Mouse (Mus musculus) cerebellum, adult 2 months (tissue): ENCODE data around the gene Plcb1. TPM values are rescaled to one million over a fixed set of nuclear protein-coding genes. Genes with fewer than 3 reads are reported as not detected.

Experiments used
- DNase-seq, 2 experiments: peaks; one replicate each; pipeline ENCODE4 v3.0.0; 2021
- H3K27ac ChIP-seq: fragments of 200-500 bp; 2 replicates; pipeline ENCODE4 v1.5.1; 2012; ENCODE audit warnings: low read length, control low read depth, inconsistent platforms; ENCODE audit not compliant: insufficient read depth
- H3K27me3 ChIP-seq: fragments of 200-500 bp; 2 replicates; pipeline ENCODE4 v1.6.1; 2012; ENCODE audit warnings: inconsistent platforms, mild to moderate bottlenecking, low read length, moderate library complexity; ENCODE audit not compliant: control insufficient read depth, insufficient read depth
- H3K4me1 ChIP-seq: fragments of 200-500 bp; 2 replicates; pipeline ENCODE4 v1.6.1; 2011; ENCODE audit warnings: low read length; ENCODE audit not compliant: control insufficient read depth, insufficient read depth
- H3K4me3 ChIP-seq: fragments of 200-500 bp; replicated peaks from 2 replicates; pipeline ENCODE3; 2011; ENCODE audit warnings: mild to moderate bottlenecking, low read depth, low read length, control low read depth; ENCODE audit not compliant: insufficient read depth
- CTCF ChIP-seq: fragments of 200-500 bp; IDR thresholded peaks from 2 replicates; pipeline ENCODE4 v1.5.1; 2011; ENCODE audit warnings: low read depth, mild to moderate bottlenecking, control low read depth, low read length, moderate library complexity, borderline replicate concordance; ENCODE audit not compliant: insufficient read depth
- POLR2A ChIP-seq: fragments of 200-500 bp; IDR thresholded peaks from 2 replicates; pipeline ENCODE4 v1.6.1; 2011; ENCODE audit warnings: low read length, control low read depth, borderline replicate concordance; ENCODE audit not compliant: insufficient read depth
- WGBS: fragments of 180-500 bp; shearing (Covaris S2); methylation state at CpG from one replicate; pipeline ENCODE4 v1.1.7; 2018; 5-methylcytosine and 5-hydroxymethylcytosine counted together
- polyA plus RNA-seq: library from polyadenylated mRNA; depleted of rRNA; stranded (reverse); fragments of >200 nt; gene quantifications from 2 replicates; pipeline ENCODE4 v1.2.3, GENCODE M21; 2012

Plcb1 gene
- polyA plus RNA-seq, 1 experiment = 18.5 TPM

- no peak overlapping the region for H3K27ac ChIP-seq
- H3K27me3 ChIP-seq = no peaks in the 10 kb centered on the region
- 82% methylated on average over 9 of the region's 9 CpGs for WGBS
- DNase-seq = no peak
- H3K4me3 ChIP-seq = no peak overlapping the region
- TF ChIP-seq POLR2A (no peak), CTCF (no peak)
- no peaks in the 10 kb centered on the region for H3K4me1 ChIP-seq
Observed at GRCm38 (mm10) chr2:134871692-134872489, 86.0 kb downstream of the Plcb1 start.

GRCm38 (mm10) chr2:134872490-134872781 lies 86.6 kb downstream of the Plcb1 start:
- Histone ChIP-seq H3K27ac (no peak overlapping the region), H3K4me1 (no peaks in the 10 kb centered on the region), H3K27me3 (no peaks in the 10 kb centered on the region), H3K4me3 (no peak overlapping the region)
- TF ChIP-seq CTCF (no peak), POLR2A (no peak)
- DNase-seq = no peak

GRCm38 (mm10) chr2:134877148-134877547 lies 91.3 kb downstream of the Plcb1 start:
- Histone ChIP-seq H3K4me3 (no peak overlapping the region), H3K4me1 (peaks cover 3% of the 10 kb centered on the region; the same call in 1 of the 2 replicates), H3K27me3 (no peaks in the 10 kb centered on the region), H3K27ac (no peak overlapping the region)
- no peak for DNase-seq
- no peak for TF ChIP-seq POLR2A
- no peak for TF ChIP-seq CTCF
- 93% methylated on average over 4 of the region's 4 CpGs for WGBS

GRCm38 (mm10) chr2:134891207-134891606 lies 105.3 kb downstream of the Plcb1 start:
- DNase-seq = no peak
- Histone ChIP-seq H3K27me3 (no peaks in the 10 kb centered on the region), H3K27ac (no peak overlapping the region), H3K4me3 (no peak overlapping the region), H3K4me1 (no peaks in the 10 kb centered on the region)
- 95% methylated on average over 2 of the region's 2 CpGs for WGBS
- TF ChIP-seq CTCF (no peak), POLR2A (no peak)

GRCm38 (mm10) chr2:134894776-134895175 lies 108.9 kb downstream of the Plcb1 start:
- Histone ChIP-seq H3K4me3 (no peak overlapping the region), H3K27ac (no peak overlapping the region), H3K4me1 (no peaks in the 10 kb centered on the region), H3K27me3 (no peaks in the 10 kb centered on the region)
- 93% methylated on average over 4 of the region's 4 CpGs for WGBS
- no peak for DNase-seq
- no peak for TF ChIP-seq POLR2A

GRCm38 (mm10) chr2:134896196-134896595 lies 110.3 kb downstream of the Plcb1 start:
- Histone ChIP-seq H3K27me3 (no peaks in the 10 kb centered on the region), H3K4me3 (no peak overlapping the region), H3K4me1 (0 out of 2 replicates have a peak, but pooled peaks cover 3% of the 10 kb centered on the region), H3K27ac (no peak overlapping the region)
- no peak for TF ChIP-seq CTCF
- TF ChIP-seq POLR2A = no peak
- WGBS = 93% methylated on average over 3 of the region's 3 CpGs
- DNase-seq = no peak

- no peak overlapping the region for H3K27ac ChIP-seq
- no peak for DNase-seq
- 97% methylated on average over 5 of the region's 5 CpGs for WGBS
Observed at GRCm38 (mm10) chr2:134897083-134897482, 111.2 kb downstream of the Plcb1 start.

GRCm38 (mm10) chr2:134901521-134901920 lies 115.7 kb downstream of the Plcb1 start:
- DNase-seq = no peak
- Histone ChIP-seq H3K27ac (no peak overlapping the region), H3K4me1 (0 out of 2 replicates have a peak, but pooled peaks cover 3% of the 10 kb centered on the region), H3K4me3 (no peak overlapping the region), H3K27me3 (no peaks in the 10 kb centered on the region)
- TF ChIP-seq CTCF (no peak), POLR2A (no peak)
- WGBS = 89% methylated on average over 2 of the region's 2 CpGs

More at GRCm38 (mm10) chr2:134897083-134897482, 111.2 kb downstream of the Plcb1 start:
- Histone ChIP-seq H3K4me1 (0 out of 2 replicates have a peak, but pooled peaks cover 3% of the 10 kb centered on the region), H3K4me3 (no peak overlapping the region), H3K27me3 (no peaks in the 10 kb centered on the region)
- TF ChIP-seq CTCF (no peak), POLR2A (no peak)
